Mouse (Mus musculus) inflammation-experienced regulatory T-cells, adult 6 months (primary cell): ENCODE measurements at regions not wholly inside any gene's neighbourhood (a gene's known extent, or its start where the extent isn't known, plus 50 kb on each side); places are given as distances from the start of the nearest gene placed in this dataset.
"Not testable (repeated sequence)": the region's sequence is repeated elsewhere in the genome, so short reads cannot be mapped to it uniquely, and the experiment has no call there.

ENCODE experiments used
- ATAC-seq: one replicate; pipeline ENCODE4 v1.8.0; 2017

DNA sequence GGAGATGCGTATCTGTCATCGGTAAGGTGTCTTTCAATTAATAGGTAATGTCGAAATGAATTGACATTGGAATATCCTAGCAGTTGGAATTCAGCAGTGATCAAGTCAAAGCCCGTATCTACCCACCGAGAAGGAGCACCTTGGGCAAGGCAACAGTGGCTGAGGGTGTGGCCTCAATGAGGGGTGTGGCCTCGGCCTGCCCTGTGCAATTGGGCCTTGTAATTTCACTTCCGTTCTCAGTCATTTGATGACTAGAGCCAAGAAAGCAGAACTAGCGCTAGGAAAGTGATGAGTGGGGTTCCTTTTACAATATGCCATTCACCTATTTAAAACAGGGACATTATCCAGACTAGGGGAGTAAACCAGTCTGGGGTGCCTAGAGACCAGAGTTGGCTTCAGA, 77.6 kb downstream of the Elovl4 start:
- no peak for ATAC-seq

DNA sequence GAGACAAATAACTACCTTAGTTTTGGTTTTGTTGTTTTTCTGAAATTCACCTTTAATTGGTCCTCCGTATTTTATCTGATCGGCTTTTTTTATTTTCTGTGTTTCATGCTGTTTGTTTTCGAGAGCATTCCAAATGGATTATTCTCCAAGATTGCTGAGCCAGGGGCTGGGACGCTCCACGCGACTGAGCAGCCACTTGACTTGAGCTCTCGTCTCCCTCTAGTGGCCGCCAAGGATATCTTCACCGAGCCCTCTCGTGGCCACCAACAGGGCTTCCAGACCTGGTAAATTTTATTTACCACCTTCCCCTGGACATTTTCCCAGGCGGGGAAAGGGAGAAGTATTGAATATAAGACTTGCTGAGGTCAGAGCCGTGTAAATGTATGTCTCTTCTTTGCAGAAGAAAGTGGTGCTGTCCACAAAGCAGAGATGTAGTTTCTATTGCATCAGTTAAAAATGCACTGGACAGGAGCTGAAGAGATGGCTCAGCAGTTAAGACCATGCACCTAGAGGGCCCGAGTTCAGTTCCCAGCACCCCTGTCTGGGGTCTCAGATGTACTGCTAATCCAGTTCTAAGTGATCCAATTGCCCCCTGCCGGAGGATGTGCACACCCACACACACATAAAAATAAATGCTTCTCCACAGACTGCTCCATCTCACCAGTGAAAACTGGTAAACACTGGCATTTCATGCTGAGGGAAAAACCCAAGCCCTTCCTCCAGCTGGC, 78.5 kb downstream of the Elovl4 start:
- peak; percentile 88 for ATAC-seq

GRCm38 (mm10) chr9:83726979-83727378, 79.1 kb downstream of the Elovl4 start:
- ATAC-seq = no peak

DNA sequence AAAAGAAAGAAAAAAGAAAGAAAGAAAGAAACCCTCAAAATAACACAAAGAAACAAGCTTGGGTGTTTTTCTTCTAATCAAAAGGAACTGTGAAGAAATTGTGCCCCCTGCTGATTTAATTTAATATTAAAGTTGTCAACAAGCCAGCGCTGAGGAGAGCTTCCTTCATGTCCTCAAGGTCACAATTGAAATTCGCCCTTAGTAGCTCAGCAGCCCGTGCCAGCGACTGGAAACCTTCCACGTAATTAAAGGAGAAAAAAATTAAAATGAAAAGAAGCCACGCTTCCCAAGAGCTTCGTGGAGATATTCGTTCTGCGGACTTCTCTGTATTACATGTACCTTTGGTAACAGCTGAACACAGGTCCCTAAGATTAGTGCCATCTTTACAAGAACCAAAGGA, 80.0 kb downstream of the Elovl4 start:
- ATAC-seq = no peak

DNA sequence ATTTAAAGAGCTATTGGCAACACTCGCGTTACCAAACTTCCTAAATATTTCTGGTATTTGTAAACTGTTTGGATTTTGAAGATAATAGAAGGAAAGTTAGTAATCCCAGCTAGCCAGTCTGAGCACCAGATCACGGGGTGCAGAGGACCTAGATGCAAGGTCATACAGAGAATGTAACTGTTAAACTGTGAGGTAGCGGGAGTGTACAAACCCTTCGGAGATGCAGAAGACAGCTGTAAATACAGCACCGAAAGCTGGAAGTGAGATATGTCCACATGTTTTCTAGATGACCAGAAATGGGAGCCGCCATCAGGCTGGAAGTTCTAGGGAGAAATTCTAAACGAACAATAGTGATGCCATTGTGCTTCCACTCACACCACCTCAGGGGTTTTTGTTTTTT, 80.5 kb downstream of the Elovl4 start:
- ATAC-seq = no peak

- ATAC-seq = no peak
Observed at GRCm38 (mm10) chr9:83720982-83721381, 85.1 kb downstream of the Elovl4 start.

GRCm38 (mm10) chr9:83719811-83720210, 86.3 kb downstream of the Elovl4 start:
- no peak for ATAC-seq

- not testable (repeated sequence) for ATAC-seq
Observed at GRCm38 (mm10) chr9:83718084-83718483, 88.0 kb downstream of the Elovl4 start.

DNA sequence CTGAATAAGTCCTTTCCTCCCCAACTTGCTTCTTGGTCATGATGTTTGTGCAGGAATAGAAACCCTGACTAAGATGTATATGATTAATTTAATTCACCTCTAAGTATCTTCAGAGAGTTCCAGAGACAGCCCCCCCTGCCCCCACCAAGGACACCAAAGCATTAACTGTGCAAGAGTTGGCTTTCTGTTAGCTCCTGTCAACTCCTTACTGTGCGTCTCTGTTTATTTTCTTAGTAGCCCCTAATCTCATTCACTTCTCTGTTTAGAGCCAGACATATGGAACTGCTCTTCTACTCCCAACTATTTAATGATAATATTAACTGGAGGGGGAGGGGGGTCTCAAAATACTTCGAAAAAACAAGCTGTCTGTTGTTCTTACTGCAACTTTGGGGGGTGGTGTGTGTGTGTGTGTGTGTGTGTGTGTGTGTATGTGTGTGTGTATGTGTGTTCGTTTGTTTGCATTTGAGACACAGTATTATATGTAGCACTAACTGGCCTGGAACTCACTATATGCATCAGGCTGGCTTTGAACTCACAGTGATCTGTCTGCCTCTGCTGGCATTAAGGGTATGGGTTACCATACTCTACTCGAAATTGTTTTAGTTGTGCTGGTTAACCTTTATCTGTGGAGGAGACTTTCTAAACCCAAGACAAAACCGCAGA, 89.8 kb downstream of the Elovl4 start:
- no peak for ATAC-seq

GRCm38 (mm10) chr9:83707361-83707760, 98.7 kb downstream of the Elovl4 start:
- ATAC-seq = no peak

GRCm38 (mm10) chr9:83706071-83706470, 100.0 kb downstream of the Elovl4 start:
- no peak for ATAC-seq

- no peak for ATAC-seq
Observed at GRCm38 (mm10) chr9:83704186-83704585, 101.9 kb downstream of the Elovl4 start.

DNA sequence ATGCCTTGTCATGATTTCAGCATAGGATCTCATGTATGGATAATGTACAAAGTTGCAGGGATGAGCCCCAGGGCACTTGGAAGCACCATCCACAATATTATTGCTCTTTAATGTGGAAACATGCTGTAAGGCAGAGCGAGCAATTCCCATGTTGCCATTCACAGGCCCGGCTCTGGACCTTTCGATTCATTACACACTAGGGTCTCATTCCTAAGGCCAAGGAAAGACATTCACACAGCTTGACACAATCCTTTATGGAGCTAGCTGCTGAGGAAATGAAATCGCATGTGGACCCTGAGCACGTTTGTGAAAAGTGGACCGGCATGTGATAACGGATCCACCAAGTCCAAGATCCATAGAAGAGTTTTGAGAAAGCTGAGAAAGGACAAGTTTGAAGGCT, 105.2 kb downstream of the Elovl4 start:
- no peak for ATAC-seq

GRCm38 (mm10) chr9:83700056-83700455, 106.0 kb downstream of the Elovl4 start:
- no peak for ATAC-seq

GRCm38 (mm10) chr9:83691332-83692198, 114.5 kb downstream of the Elovl4 start:
- peak; percentile 83 for ATAC-seq
